In the genomic region with DNA sequence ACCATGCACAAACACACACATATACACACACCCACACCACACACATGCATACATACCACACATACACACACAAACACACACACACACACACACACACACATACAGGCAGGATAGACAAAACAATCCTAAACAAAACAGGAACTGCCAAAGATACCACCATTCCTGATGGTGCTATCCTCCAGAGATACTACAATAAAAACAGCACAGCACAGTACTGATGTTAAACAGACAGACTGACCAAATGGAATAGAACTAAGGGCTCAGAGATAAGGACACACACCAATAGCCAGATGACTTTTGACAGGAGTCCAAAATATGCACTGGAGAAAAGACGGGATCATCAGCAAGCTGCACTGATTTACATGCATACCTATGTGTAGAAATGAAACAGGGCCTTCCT, we compare ENCODE assay signal across 20 mouse cellular contexts.
"Had no signal": no experiment of that assay in that cellular context is flagged by ENCODE, and none has a peak within 500 bp of the region (broad histone marks: within the 10 kb centered on the region; RNA-seq: fewer than 3 reads in every experiment).

No protein-coding gene starts in this region.

- H3K4me3 ChIP-seq: limb, embryonic 12.5 days; limb, embryonic 15.5 days; neural tube, embryonic 12.5 days; stomach, embryonic 15.5 days had no signal

- ATAC-seq: liver, postnatal 0 days; lung, postnatal 0 days had no signal

- H3K4me2 ChIP-seq: limb, embryonic 12.5 days; limb, embryonic 15.5 days; liver, embryonic 11.5 days; lung, embryonic 14.5 days; midbrain, embryonic 11.5 days; neural tube, embryonic 12.5 days; stomach, embryonic 15.5 days had no signal

- DNase-seq: kidney, adult 9 months; kidney, postnatal 14 days; kidney, postnatal 4 days; left cerebral cortex, postnatal 4 days; liver, postnatal 0 days; lung, embryonic 14.5 days; midbrain, embryonic 14.5 days; retina, postnatal 1 day; right cerebral cortex, postnatal 25 days; spleen, adult 18-20 months; thymus, postnatal 25 days had no signal

- H3K27me3 ChIP-seq: limb, embryonic 12.5 days; limb, embryonic 15.5 days; neural tube, embryonic 12.5 days; stomach, embryonic 15.5 days had no signal

- H3K36me3 ChIP-seq: limb, embryonic 12.5 days; limb, embryonic 15.5 days; neural tube, embryonic 12.5 days; stomach, embryonic 15.5 days had no signal

- H3K9me3 ChIP-seq: limb, embryonic 12.5 days; limb, embryonic 15.5 days; neural tube, embryonic 12.5 days; stomach, embryonic 15.5 days had no signal

- H3K4me1 ChIP-seq: neural tube, embryonic 12.5 days; stomach, embryonic 15.5 days had no signal

- H3K9ac ChIP-seq: limb, embryonic 12.5 days; limb, embryonic 15.5 days; liver, embryonic 14.5 days; liver, postnatal 0 days; lung, embryonic 14.5 days; neural tube, embryonic 12.5 days; stomach, embryonic 15.5 days had no signal

- H3K27ac ChIP-seq: limb, embryonic 12.5 days; limb, embryonic 15.5 days; liver, embryonic 14.5 days; macrophage; neural tube, embryonic 12.5 days; stomach, embryonic 15.5 days had no signal
